Mouse (Mus musculus): ENCODE measurements around the gene Faf1. TPM values are rescaled to one million over a fixed set of nuclear protein-coding genes. Genes with fewer than 3 reads are reported as not detected.

Gene Faf1
- total and polyA plus RNA-seq, 3 experiments: 34.9 to 52.8 (median 38.2) TPM

GRCm38 (mm10) chr4:109665101-109665981 lies 11.0 kb upstream of the Faf1 start (continued):
- TF ChIP-seq RCOR1 (conservative IDR thresholded peaks at IDR 0.05; ENCODE audit: low read depth, low read length): no peak
- TF ChIP-seq TCF12 (IDR thresholded peaks at IDR 0.05; ENCODE audit: low read depth, low read length): 0 out of 2 replicates have a peak, but pooled peaks have one; percentile 35
- no peak for TF ChIP-seq ETS1 (conservative IDR thresholded peaks at IDR 0.05; ENCODE audit: low read depth, low read length)
- TF ChIP-seq MEF2A (IDR thresholded peaks at IDR 0.05; ENCODE audit: borderline replicate concordance, low read depth, low read length): no peak
- TF ChIP-seq MAX (IDR thresholded peaks at IDR 0.05; ENCODE audit: low read length): 0 out of 2 replicates have a peak, but pooled peaks have one; percentile 17
- peak; percentile 63; the same call in 1 of the 2 replicates for TF ChIP-seq MAFK (IDR thresholded peaks at IDR 0.05; ENCODE audit: insufficient replicate concordance, low read length)
- TF ChIP-seq IRF4 (IDR thresholded peaks at IDR 0.05; ENCODE audit: low read depth, low read length): no peak

- Histone ChIP-seq H3K27ac (ENCODE audit: insufficient read depth, low read depth) (peak overlapping the region; percentile 58), H3K79me2 (replicated peaks; ENCODE audit: control insufficient read depth, extremely low read depth, insufficient read depth, poor library complexity, severe bottlenecking) (peaks cover 18% of the 10 kb centered on the region), H3K9ac (ENCODE audit: insufficient read depth, low read depth) (peak overlapping the region; percentile 89), H3K27me3 (replicated peaks) (no peaks in the 10 kb centered on the region), H3K36me3 (replicated peaks in 1 of 2; ENCODE audit: control insufficient read depth in 1 of 2, insufficient read depth in 1 of 2, low read length in 1 of 2) (peaks cover 0 to 3% of the 10 kb centered on the region in 2 experiments), H3K4me2 (ENCODE audit: insufficient read depth, low read depth, poor library complexity, severe bottlenecking) (peak overlapping the region; percentile 58), H3K9me3 (replicated peaks; ENCODE audit: low read length) (no peaks in the 10 kb centered on the region), H3K4me3 (replicated peaks in 1 of 3; ENCODE audit: low read depth in 2 of 3, low read length in 2 of 3, poor library complexity in 1 of 3) (peak overlapping the region; percentile 72 to 90 (median 76)), H3K4me1 (ENCODE audit: control insufficient read depth in 1 of 2, insufficient read depth in 2 of 2) (peaks cover 0 to 13% of the 10 kb centered on the region in 2 experiments; a peak in 2 of 4 replicates)
- TF ChIP-seq MXI1 (IDR thresholded peaks at IDR 0.05; ENCODE audit: low read depth, low read length): no peak
- peak; percentile 98 for TF ChIP-seq UBTF (IDR thresholded peaks at IDR 0.05; ENCODE audit: low read depth, low read length)
- peak; percentile 4; the same call in 1 of the 2 replicates for TF ChIP-seq ELF1 (IDR thresholded peaks at IDR 0.05; ENCODE audit: low read depth, low read length)
- dilution Hi-C loops (cut with MboI; ENCODE audit: extremely low pct_ligation_motif_present, extremely low pct_unique_long_range_greater_than_20kb, low sequenced_read_pairs) (no loop called here), in situ Hi-C loops (cut with MboI; ENCODE audit: low pct_ligation_motif_present, low pct_unique_long_range_greater_than_20kb, low sequenced_read_pairs) (loop anchor here (10.0 kb wide), 1 partner anchor 161 kb away; no protein-coding TSS in a partner anchor)
- DNase-seq (ENCODE audit: extremely low read depth): peak; percentile 47
These were observed 10.4 kb upstream of the Faf1 start for GRCm38 (mm10) chr4:109665982-109666460.

GRCm38 (mm10) chr4:109666461-109667269 lies 9.7 kb upstream of the Faf1 start, which contains the start of gene Cdkn2c:
Gene Cdkn2c, minus strand, starts transcription at chr4:109667189.
- no peaks in the 10 kb centered on the region for H3K9me3 ChIP-seq (replicated peaks; ENCODE audit: low read length)
- H3K27me3 ChIP-seq (replicated peaks): no peaks in the 10 kb centered on the region
- peak; percentile 82 for DNase-seq (ENCODE audit: extremely low read depth)
- peak within 1 kb of the TSS; percentile 89 for H3K9ac ChIP-seq (ENCODE audit: insufficient read depth, low read depth)
- peaks cover 18% of the 10 kb centered on the region for H3K79me2 ChIP-seq (replicated peaks; ENCODE audit: control insufficient read depth, extremely low read depth, insufficient read depth, poor library complexity, severe bottlenecking)
- in situ Hi-C loops (cut with MboI; ENCODE audit: low pct_ligation_motif_present, low pct_unique_long_range_greater_than_20kb, low sequenced_read_pairs): loop anchor here (10.0 kb wide), 1 partner anchor 162 kb away; no protein-coding TSS in a partner anchor
- H3K27ac ChIP-seq (ENCODE audit: insufficient read depth, low read depth): peak within 1 kb of the TSS; percentile 84
- H3K4me3 ChIP-seq (replicated peaks in 1 of 3; ENCODE audit: low read depth in 2 of 3, low read length in 2 of 3, poor library complexity in 1 of 3): peak within 1 kb of the TSS; percentile 76 to 90 (median 83)
- peak within 1 kb of the TSS; percentile 74 for H3K4me2 ChIP-seq (ENCODE audit: insufficient read depth, low read depth, poor library complexity, severe bottlenecking)
- dilution Hi-C loops (cut with MboI; ENCODE audit: extremely low pct_ligation_motif_present, extremely low pct_unique_long_range_greater_than_20kb, low sequenced_read_pairs): no loop called here
- H3K4me1 ChIP-seq (ENCODE audit: control insufficient read depth in 1 of 2, insufficient read depth in 2 of 2): peaks cover 0 to 13% of the 10 kb centered on the region in 2 experiments; a peak in 2 of 4 replicates
- H3K36me3 ChIP-seq (replicated peaks in 1 of 2; ENCODE audit: control insufficient read depth in 1 of 2, insufficient read depth in 1 of 2, low read length in 1 of 2): no peaks in the 10 kb centered on the region
- TF ChIP-seq HCFC1 (IDR thresholded peaks at IDR 0.05; ENCODE audit: low read depth, low read length) (no peak), IRF4 (IDR thresholded peaks at IDR 0.05; ENCODE audit: low read depth, low read length) (no peak), USF2 (conservative IDR thresholded peaks at IDR 0.05; ENCODE audit: low read depth, low read length) (no peak), CTCF (conservative IDR thresholded peaks at IDR 0.05 in 1 of 2, IDR thresholded peaks at IDR 0.05 in 1 of 2; ENCODE audit: low read depth in 2 of 2, low read length in 2 of 2) (no peak), MYC (IDR thresholded peaks at IDR 0.05; ENCODE audit: low read depth, low read length) (no peak), MXI1 (IDR thresholded peaks at IDR 0.05; ENCODE audit: low read depth, low read length) (peak; percentile 36), MAZ (IDR thresholded peaks at IDR 0.05; ENCODE audit: low read depth, low read length) (no peak), NELFE (IDR thresholded peaks at IDR 0.05; ENCODE audit: low read depth, low read length) (peak; percentile 71), EP300 (IDR thresholded peaks at IDR 0.05; ENCODE audit: low read length) (no peak), ETS1 (conservative IDR thresholded peaks at IDR 0.05; ENCODE audit: low read depth, low read length) (0 out of 2 replicates have a peak, but pooled peaks have one; percentile 4), USF1 (IDR thresholded peaks at IDR 0.05; ENCODE audit: low read depth, low read length) (no peak), JUND (conservative IDR thresholded peaks at IDR 0.05; ENCODE audit: low read depth, low read length) (no peak), ZMIZ1 (IDR thresholded peaks at IDR 0.05; ENCODE audit: low read depth, low read length) (peak; percentile 69), ZNF384 (IDR thresholded peaks at IDR 0.05; ENCODE audit: low read depth, low read length) (peak; percentile 92), KAT2A (IDR thresholded peaks at IDR 0.05; ENCODE audit: insufficient replicate concordance, low read length) (no peak), ZKSCAN1 (IDR thresholded peaks at IDR 0.05; ENCODE audit: borderline replicate concordance, low read depth, low read length) (no peak), E2F4 (IDR thresholded peaks at IDR 0.05; ENCODE audit: insufficient replicate concordance, low read depth, low read length) (peak; percentile 87; the same call in 1 of the 2 replicates), RCOR1 (conservative IDR thresholded peaks at IDR 0.05; ENCODE audit: low read depth, low read length) (no peak)
